Mouse (Mus musculus) kidney, postnatal 0 days (tissue): ENCODE measurements around the gene Ubac2. TPM values are rescaled to one million over a fixed set of nuclear protein-coding genes. Genes with fewer than 3 reads are reported as not detected.

ENCODE experiments used
- ATAC-seq: fragments of 200-750 bp; cut with Nextera tagmentation; replicated peaks from 2 replicates; pipeline ENCODE4 v1.8.0; 2017; ENCODE audit warnings: low read depth, moderate number of reproducible peaks, moderate TSS enrichment, moderate library complexity; ENCODE audit not compliant: low FRiP score
- DNase-seq: peaks from one replicate; pipeline ENCODE4 v3.0.0-alpha.2; 2016; ENCODE audit warnings: low spot score
- H3K27ac ChIP-seq: fragments of 300-500 bp; sonication (generic); 2 replicates; pipeline ENCODE4 v1.5.1; 2014; ENCODE audit warnings: mild to moderate bottlenecking
- H3K27me3 ChIP-seq: fragments of 300-500 bp; sonication (generic); 2 replicates; pipeline ENCODE4 v1.6.1; 2014; ENCODE audit warnings: low read length, mixed read lengths; ENCODE audit not compliant: insufficient read depth
- H3K36me3 ChIP-seq: fragments of 300-500 bp; sonication (generic); 2 replicates; pipeline ENCODE4 v1.6.1; 2014; ENCODE audit warnings: low read length, mixed read lengths; ENCODE audit not compliant: insufficient read depth
- H3K4me1 ChIP-seq: fragments of 300-500 bp; sonication (generic); replicated peaks from 2 replicates; pipeline ENCODE4 v1.6.1; 2014; ENCODE audit warnings: antibody characterized with exemption, low read length, mixed read lengths; ENCODE audit not compliant: insufficient read depth
- H3K4me2 ChIP-seq: fragments of 300-500 bp; sonication (generic); 2 replicates; pipeline ENCODE4 v1.6.1; 2014; ENCODE audit warnings: mild to moderate bottlenecking, low read length, moderate library complexity, mixed read lengths
- H3K4me3 ChIP-seq: fragments of 300-500 bp; sonication (generic); replicated peaks from 2 replicates; pipeline ENCODE4 v1.5.1; 2014; ENCODE audit warnings: low read depth, low read length
- H3K9ac ChIP-seq: fragments of 300-500 bp; sonication (generic); 2 replicates; pipeline ENCODE4 v1.6.1; 2014; ENCODE audit warnings: low read depth, low read length
- H3K9me3 ChIP-seq: fragments of 300-500 bp; sonication (generic); replicated peaks from 2 replicates; pipeline ENCODE4 v1.6.1; 2016; ENCODE audit warnings: low read length, inconsistent platforms, mixed read lengths
- CTCF ChIP-seq: IDR thresholded peaks from 2 replicates; pipeline ENCODE4 v1.5.1; 2016; ENCODE audit warnings: antibody characterized with exemption, low read depth, mild to moderate bottlenecking, moderate library complexity
- WGBS: fragments of 180-500 bp; shearing (Covaris S2); extraction: QIAGEN DNeasy Blood & Tissue Kit; methylation state at CpG from one replicate; pipeline ENCODE4 v1.1.7; 2014; 5-methylcytosine and 5-hydroxymethylcytosine counted together
- polyA plus RNA-seq: library from polyadenylated mRNA; unstranded; fragments of >200 nt; fragmentation: Nextera tagmentation; extraction: Ambion mirVana; gene quantifications from 2 replicates; pipeline ENCODE4 v1.2.1, GENCODE M21; 2015

Gene Ubac2
- polyA plus RNA-seq, 1 experiment from 2014 or later = 70.2 TPM

DNA sequence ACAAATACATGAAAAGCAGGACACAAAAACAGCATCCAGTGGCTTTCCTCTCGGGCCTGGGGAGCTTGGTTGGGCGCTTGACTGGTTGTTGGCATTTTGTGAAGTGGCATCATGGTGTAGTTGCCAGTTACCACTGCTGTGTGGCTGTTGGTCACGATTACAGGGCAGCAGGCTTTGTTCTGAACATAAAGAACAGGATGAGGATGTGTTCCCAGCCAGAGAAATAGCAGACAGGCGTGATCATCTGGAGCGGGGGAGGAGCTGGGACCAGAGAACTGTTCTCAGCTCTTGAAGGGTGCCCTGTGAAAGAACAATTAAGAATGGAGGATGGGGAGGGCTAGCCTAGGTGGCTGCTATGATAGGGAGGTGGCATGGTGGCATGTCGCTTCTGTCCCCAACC, 48.5 kb downstream of the Ubac2 start:
- Histone ChIP-seq H3K9ac (no peak overlapping the region), H3K4me2 (no peak overlapping the region), H3K27me3 (no peaks in the 10 kb centered on the region), H3K36me3 (no peaks in the 10 kb centered on the region), H3K9me3 (no peaks in the 10 kb centered on the region), H3K4me1 (peaks cover 1% of the 10 kb centered on the region; the same call in 1 of the 2 replicates), H3K4me3 (no peak overlapping the region), H3K27ac (no peak overlapping the region)
- ATAC-seq (no peak), DNase-seq (no peak)
- 89% methylated on average over 6 of the region's 6 CpGs for WGBS
- TF ChIP-seq CTCF = no peak

DNA sequence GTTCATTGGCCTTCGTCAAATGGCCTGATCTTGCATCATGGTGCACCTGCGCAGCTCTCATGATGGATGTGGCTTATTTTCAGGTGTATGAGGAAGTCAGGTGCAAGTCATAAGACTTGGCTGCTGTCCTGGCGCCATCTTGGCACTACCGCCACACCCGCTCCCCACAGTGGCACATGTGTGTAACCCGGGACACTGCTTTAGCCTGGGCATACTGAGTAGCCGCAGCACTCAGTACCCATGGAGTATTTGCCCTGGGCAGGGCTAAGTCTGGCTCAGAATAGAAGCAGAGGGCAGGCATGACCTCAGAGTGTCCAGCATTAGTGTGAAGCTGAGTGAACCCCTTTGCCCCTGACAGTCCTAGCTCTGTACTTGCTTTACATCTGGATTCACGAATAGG, 49.0 kb downstream of the Ubac2 start:
- Histone ChIP-seq H3K27me3 (no peaks in the 10 kb centered on the region), H3K4me2 (no peak overlapping the region), H3K4me3 (no peak overlapping the region), H3K36me3 (no peaks in the 10 kb centered on the region), H3K9me3 (no peaks in the 10 kb centered on the region), H3K4me1 (peaks cover 6% of the 10 kb centered on the region; the same call in 1 of the 2 replicates), H3K27ac (no peak overlapping the region), H3K9ac (no peak overlapping the region)
- no peak for DNase-seq
- TF ChIP-seq CTCF = no peak
- no peak for ATAC-seq
- 92% methylated on average over 8 of the region's 8 CpGs for WGBS

DNA sequence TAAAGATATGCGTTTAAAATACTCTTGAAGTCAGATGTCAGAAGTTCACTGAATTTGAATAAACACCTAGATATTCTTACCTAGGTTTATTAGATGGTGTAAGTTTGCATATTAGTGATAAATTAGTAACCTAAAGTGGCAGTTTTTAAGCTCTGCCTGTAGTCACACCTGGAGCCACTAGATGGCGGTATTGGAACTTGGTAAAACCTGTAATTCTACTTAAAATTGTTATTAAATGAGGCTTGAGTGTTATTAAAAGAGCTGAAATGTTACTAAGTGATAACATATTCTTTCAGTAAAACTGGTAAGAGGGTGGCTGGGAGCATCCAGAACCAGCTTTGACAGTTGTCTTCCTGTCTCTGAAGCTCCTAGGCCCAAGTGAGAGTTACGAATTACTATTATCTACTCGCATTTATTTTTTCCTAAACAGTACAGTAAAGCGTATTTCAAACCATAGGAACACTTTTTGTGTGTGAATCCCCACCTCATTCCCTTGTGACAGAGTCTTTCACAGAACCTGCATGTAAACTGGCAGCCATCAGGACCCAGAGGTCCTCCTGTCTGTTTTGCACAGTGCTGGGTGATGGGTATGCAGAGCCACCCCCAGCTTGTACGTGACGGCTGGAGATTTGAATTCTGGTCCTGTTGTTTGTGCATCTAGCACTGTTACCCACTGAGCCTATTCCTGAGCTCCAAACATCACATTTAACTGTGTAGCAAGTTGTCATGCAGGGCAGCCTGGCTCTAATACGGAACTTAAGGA, 50.1 kb downstream of the Ubac2 start:
- Histone ChIP-seq H3K27ac (no peak overlapping the region), H3K27me3 (no peaks in the 10 kb centered on the region), H3K4me3 (no peak overlapping the region), H3K9ac (no peak overlapping the region), H3K4me2 (no peak overlapping the region), H3K36me3 (no peaks in the 10 kb centered on the region), H3K4me1 (peaks cover 6% of the 10 kb centered on the region; the same call in 1 of the 2 replicates), H3K9me3 (no peaks in the 10 kb centered on the region)
- peak; percentile 89 for TF ChIP-seq CTCF
- DNase-seq = peak; percentile 87
- ATAC-seq = no peak
- 62% methylated on average over 8 of the region's 8 CpGs for WGBS

DNA sequence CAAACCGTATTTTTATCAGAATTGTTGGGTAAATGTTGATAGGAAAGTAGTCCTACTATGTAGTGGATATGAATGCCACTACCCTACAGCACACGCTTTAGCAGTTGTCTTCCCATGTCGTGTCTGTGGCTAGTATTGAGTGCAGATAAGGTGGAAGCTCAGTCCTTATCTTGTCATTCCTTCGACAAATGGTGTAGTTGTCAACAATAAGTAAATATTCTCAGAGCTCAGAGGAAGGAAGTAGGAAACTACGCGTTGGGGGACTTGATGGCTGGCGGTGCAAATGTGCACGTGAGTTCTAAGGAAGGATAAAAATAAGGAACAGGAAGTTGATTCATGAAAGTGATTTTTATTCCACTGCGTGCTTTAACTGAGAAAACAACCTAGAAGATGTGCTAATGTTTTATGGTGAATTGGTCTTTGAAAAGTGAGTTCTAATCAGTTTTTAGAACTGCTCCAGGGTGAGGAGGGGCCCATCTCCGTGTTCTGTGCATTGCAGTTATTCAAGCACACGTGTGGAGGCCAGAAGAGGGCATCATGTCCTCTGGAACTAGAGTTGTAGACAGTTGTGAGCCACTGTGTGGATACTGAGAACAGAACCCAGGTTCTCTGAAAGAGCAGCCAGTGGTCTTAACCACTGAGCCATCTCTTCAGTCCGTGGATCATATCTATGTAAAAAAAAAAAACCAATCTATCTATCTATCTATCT, 51.0 kb downstream of the Ubac2 start:
- Histone ChIP-seq H3K4me1 (peaks cover 6% of the 10 kb centered on the region; the same call in 1 of the 2 replicates), H3K27me3 (no peaks in the 10 kb centered on the region), H3K4me2 (no peak overlapping the region), H3K36me3 (0 out of 2 replicates have a peak, but pooled peaks cover 3% of the 10 kb centered on the region), H3K9me3 (no peaks in the 10 kb centered on the region), H3K4me3 (no peak overlapping the region), H3K9ac (no peak overlapping the region), H3K27ac (no peak overlapping the region)
- TF ChIP-seq CTCF = peak; percentile 17; the same call in 1 of the 2 replicates
- 87% methylated on average over 12 of the region's 12 CpGs for WGBS
- ATAC-seq (no peak), DNase-seq (no peak)

DNA sequence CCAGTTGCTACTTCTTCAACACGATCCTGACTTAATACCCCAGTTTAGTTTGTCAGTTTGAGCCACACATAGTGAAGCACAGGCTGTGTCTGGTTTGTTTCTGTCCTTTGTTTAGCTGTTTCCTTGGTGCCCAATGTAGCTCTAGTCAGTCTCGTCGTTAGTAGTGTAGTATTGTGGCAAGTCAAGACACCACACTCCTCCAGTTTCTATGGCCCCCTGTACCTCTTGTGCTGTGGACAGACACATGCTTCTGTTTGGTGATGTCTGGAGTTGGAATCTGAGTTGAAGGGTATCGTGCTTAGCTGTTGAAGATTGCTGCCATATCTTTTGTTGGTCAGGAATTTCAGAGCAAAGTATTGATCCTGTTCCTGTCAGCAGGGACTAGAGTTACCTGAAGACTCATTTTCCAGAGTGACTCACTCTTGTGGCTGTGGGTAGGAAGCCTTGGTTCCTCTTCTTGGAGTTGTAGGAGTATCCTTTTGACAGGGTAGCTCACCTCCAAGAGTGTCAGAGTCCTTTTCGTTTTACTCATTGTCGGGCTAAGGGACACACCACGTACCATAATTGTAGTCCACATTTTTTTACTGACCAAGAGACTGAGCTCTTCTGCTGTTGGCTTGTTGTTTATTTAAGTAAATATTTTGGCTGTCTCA, 52.4 kb downstream of the Ubac2 start:
- H3K36me3 ChIP-seq = 0 out of 2 replicates have a peak, but pooled peaks cover 6% of the 10 kb centered on the region
- H3K4me2 ChIP-seq = no peak overlapping the region
- no peak for ATAC-seq
- H3K4me3 ChIP-seq = no peak overlapping the region
- WGBS = 80% methylated on average over 7 of the region's 7 CpGs
- H3K4me1 ChIP-seq = peaks cover 6% of the 10 kb centered on the region; the same call in 1 of the 2 replicates
- no peak overlapping the region for H3K27ac ChIP-seq
- no peak for TF ChIP-seq CTCF
- H3K9ac ChIP-seq = no peak overlapping the region
- H3K9me3 ChIP-seq = no peaks in the 10 kb centered on the region
- no peaks in the 10 kb centered on the region for H3K27me3 ChIP-seq
- no peak for DNase-seq

GRCm38 (mm10) chr14:121931594-121931993, 53.2 kb downstream of the Ubac2 start:
- no peak for TF ChIP-seq CTCF
- Histone ChIP-seq H3K9me3 (no peaks in the 10 kb centered on the region), H3K27me3 (no peaks in the 10 kb centered on the region), H3K9ac (no peak overlapping the region), H3K36me3 (0 out of 2 replicates have a peak, but pooled peaks cover 6% of the 10 kb centered on the region), H3K27ac (no peak overlapping the region), H3K4me2 (no peak overlapping the region), H3K4me1 (peaks cover 6% of the 10 kb centered on the region; the same call in 1 of the 2 replicates), H3K4me3 (no peak overlapping the region)
- no peak for ATAC-seq
- WGBS = 92% methylated on average over 3 of the region's 3 CpGs
- DNase-seq = no peak
